Mouse (Mus musculus) mesoderm, embryonic 11.5 days (tissue): Measurements from ENCODE around the gene Tph1.

Experiments used
- DNase-seq: peaks from one replicate; pipeline ENCODE4 v3.0.0-alpha.2; 2012; ENCODE audit warnings: low read depth, low spot score

Tph1 gene

GRCm38 (mm10) chr7:46601097-46601496, 71.2 kb downstream of the Tph1 start:
- no peak for DNase-seq

- no peak for DNase-seq
Observed at GRCm38 (mm10) chr7:46597006-46597405, 75.3 kb downstream of the Tph1 start.
